Mouse (Mus musculus): ENCODE results near the gene Nap1l1. TPM values are rescaled to one million over a fixed set of nuclear protein-coding genes. Genes with fewer than 3 reads are reported as not detected.

Gene Nap1l1
- total RNA-seq, 2 experiments from 2014 or later: 43.8 to 49.0 TPM

GRCm38 (mm10) chr10:111537410-111537809 lies 64.4 kb downstream of the Nap1l1 start:
- no peak for DNase-seq
- intact Hi-C loops (cut with DNase I; ENCODE audit: low total_unique reads): no loop called here

- peak; percentile 15 for DNase-seq
- intact Hi-C loops (cut with DNase I; ENCODE audit: low total_unique reads): no loop called here
Measured at GRCm38 (mm10) chr10:111539724-111540324, 66.8 kb downstream of the Nap1l1 start.

DNA sequence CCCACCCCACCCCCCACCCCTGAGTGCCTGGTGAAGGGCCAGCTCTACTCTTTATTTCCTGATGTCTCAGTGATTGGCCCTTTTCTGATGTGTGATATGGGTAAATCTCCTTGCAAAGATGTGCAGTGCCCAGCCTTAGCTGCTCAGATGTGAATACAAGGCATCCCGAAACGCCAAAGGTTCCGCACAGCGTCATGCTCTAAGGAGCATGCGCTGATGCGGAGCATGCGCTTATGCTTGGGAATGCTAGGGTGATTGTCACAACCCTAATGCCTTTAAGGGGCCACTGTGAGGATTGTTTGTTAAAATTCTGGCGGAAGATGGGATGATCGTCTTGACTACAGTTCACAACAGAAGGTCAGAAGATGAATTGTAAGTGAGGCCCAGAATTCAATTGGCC lies 67.7 kb downstream of the Nap1l1 start:
- intact Hi-C loops (cut with DNase I; ENCODE audit: low total_unique reads): no loop called here
- DNase-seq: no peak

DNA sequence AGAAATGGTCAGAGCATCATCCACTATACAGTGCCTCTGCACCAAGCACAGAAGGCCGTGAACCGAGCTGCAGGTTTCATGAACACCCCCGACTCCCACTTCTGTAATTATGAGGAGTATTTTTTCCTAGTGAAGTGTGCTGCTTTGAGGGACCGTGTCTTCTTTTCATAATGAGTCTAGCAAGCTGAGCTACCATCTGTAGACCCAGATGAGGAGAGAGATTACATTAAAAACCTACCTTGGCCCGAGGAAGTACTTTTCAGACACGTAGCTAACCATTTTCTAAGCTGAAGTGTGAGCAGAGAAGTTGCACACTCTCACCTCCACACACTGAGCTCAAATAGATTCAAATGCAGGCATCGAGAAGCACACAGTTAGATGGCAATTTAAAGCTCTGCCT lies 70.1 kb downstream of the Nap1l1 start:
- DNase-seq: no peak
- intact Hi-C loops (cut with DNase I; ENCODE audit: low total_unique reads): no loop called here

DNA sequence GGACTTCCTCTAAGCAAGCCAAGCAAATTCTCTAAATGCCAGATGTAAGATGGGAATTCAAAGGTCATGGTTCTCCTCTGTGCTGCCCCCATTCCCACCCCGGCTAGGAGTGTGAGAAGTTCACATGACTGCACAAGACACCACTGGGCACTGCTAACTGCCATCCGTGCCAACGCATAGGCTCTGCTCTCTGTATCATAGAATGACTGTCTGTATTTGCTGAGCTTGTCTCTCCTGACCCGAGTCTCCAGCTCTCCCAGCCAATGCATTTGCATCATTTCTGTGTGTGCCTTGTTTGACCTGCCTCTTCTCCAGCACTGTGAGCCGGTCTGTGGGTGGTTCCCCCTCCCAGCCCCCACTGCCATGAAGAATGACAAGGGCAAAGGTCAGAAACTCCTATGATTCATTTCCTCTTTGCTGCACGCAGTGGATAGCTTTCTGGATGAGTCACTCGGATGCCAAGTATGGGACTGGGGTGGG lies 70.8 kb downstream of the Nap1l1 start:
- DNase-seq: peak; percentile 14
- intact Hi-C loops (cut with DNase I; ENCODE audit: low total_unique reads): no loop called here

DNA sequence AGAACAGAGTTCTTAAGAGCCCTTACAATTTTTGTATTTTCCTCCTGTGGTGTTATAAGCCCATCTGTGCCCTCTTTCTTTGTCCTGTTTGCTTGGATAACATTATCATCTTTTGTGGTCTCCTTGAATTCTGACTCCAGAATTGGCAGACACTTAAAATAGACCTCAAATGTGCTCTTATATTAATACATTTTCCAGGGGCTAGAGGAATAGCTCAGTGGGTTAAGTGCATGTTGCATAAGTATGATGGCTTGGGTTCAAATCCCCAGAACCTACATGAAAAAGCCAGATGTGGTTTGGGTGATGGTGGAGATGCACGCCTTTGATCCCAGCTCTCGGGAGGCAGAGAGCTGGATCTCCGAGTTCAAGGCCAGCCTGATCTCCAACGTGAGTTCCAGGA lies 71.3 kb downstream of the Nap1l1 start:
- no peak for DNase-seq
- intact Hi-C loops (cut with DNase I; ENCODE audit: low total_unique reads): no loop called here

DNA sequence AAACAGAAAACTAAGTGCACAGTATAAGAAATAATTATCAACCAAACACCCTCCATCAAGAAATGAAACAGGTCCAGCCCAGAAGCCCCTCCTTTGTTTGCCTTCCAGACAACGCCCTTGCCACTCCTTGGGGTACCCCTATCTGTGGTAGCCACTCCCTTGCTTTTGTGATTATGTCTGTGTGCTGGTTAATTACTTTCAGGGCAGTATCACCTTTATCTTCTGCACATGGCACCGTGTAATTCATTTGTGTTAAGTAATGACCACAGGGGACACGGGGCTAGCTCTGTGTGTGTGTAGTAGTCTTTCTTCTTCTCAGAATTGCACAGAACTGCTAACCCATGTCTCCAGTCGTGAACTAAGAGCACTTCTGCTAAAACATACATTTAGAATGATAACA lies 72.6 kb downstream of the Nap1l1 start:
- intact Hi-C loops (cut with DNase I; ENCODE audit: low total_unique reads): no loop called here

More for the DNA sequence above, 72.6 kb downstream of the Nap1l1 start:
- no peak for DNase-seq

Other genes starting within 250 kb of the Nap1l1 start
- gene Bbs10, start 174.5 kb upstream of the Nap1l1 start, total RNA-seq (2021): 1 to 10 TPM; 1.7 to 2.0 TPM
- gene Phlda1, start 33.1 kb downstream of the Nap1l1 start, total RNA-seq (2021): 1 to 10 TPM; 6.2 to 6.4 TPM

Data from gastrocnemius, postnatal 14 days (tissue).